Mouse (Mus musculus) embryonic facial prominence, embryonic 12.5 days (tissue): ENCODE measurements around the gene A430005L14Rik. TPM values are rescaled to one million over a fixed set of nuclear protein-coding genes. Genes with fewer than 3 reads are reported as not detected.
A peak's percentile ranks its signal among the peaks of the same experiment; 100 is the strongest.

Experiments used
- ATAC-seq: fragments of 200-750 bp; cut with Nextera tagmentation; 2 replicates; pipeline ENCODE4 v1.8.0; 2017; ENCODE audit not compliant: insufficient number of reproducible peaks, insufficient read depth, low FRiP score, low TSS enrichment
- H3K27ac ChIP-seq: fragments of 300-500 bp; sonication (generic); 2 replicates; pipeline ENCODE4 v1.5.1; 2016; ENCODE audit warnings: mild to moderate bottlenecking
- H3K27me3 ChIP-seq: fragments of 300-500 bp; sonication (generic); 2 replicates; pipeline ENCODE4 v1.6.1; 2016; ENCODE audit warnings: mild to moderate bottlenecking, moderate library complexity
- H3K36me3 ChIP-seq: fragments of 300-500 bp; sonication (generic); 2 replicates; pipeline ENCODE4 v1.6.1; 2016; ENCODE audit warnings: mild to moderate bottlenecking
- H3K4me1 ChIP-seq: fragments of 300-500 bp; sonication (generic); 2 replicates; pipeline ENCODE4 v1.6.1; 2016
- H3K4me2 ChIP-seq: fragments of 300-500 bp; sonication (generic); replicated peaks from 2 replicates; pipeline ENCODE4 v1.6.1; 2016; ENCODE audit warnings: mild to moderate bottlenecking, moderate library complexity
- H3K4me3 ChIP-seq: fragments of 300-500 bp; sonication (generic); 2 replicates; pipeline ENCODE4 v1.5.1; 2016; ENCODE audit warnings: mild to moderate bottlenecking
- H3K9ac ChIP-seq: fragments of 300-500 bp; sonication (generic); 2 replicates; pipeline ENCODE4 v1.6.1; 2016; ENCODE audit warnings: mild to moderate bottlenecking, moderate library complexity
- H3K9me3 ChIP-seq: fragments of 300-500 bp; sonication (generic); 2 replicates; pipeline ENCODE4 v1.6.1; 2016; ENCODE audit warnings: mild to moderate bottlenecking, moderate library complexity
- WGBS: fragments of 180-500 bp; shearing (Covaris S2); methylation state at CpG from one replicate; pipeline ENCODE4 v1.1.7; 2016; 5-methylcytosine and 5-hydroxymethylcytosine counted together
- polyA plus RNA-seq: library from polyadenylated mRNA; unstranded; fragments of >200 nt; fragmentation: Nextera tagmentation; extraction: Ambion mirVana; gene quantifications from 2 replicates; pipeline ENCODE4 v1.2.1, GENCODE M21; 2016

Gene A430005L14Rik
- polyA plus RNA-seq, 1 experiment from 2014 or later = 82.0 TPM

- Histone ChIP-seq H3K4me2 (no peak overlapping the region), H3K36me3 (no peaks in the 10 kb centered on the region), H3K4me1 (no peaks in the 10 kb centered on the region), H3K9ac (no peak overlapping the region), H3K9me3 (no peaks in the 10 kb centered on the region), H3K27me3 (peaks cover 5% of the 10 kb centered on the region; the same call in 1 of the 2 replicates), H3K4me3 (no peak overlapping the region), H3K27ac (no peak overlapping the region)
- ATAC-seq = no peak
- 85% methylated on average over 6 of the region's 6 CpGs for WGBS
These were observed 11.3 kb upstream of the A430005L14Rik start for GRCm38 (mm10) chr4:153945741-153946140.

GRCm38 (mm10) chr4:153950372-153950771, 6.7 kb upstream of the A430005L14Rik start:
- Histone ChIP-seq H3K27ac (no peak overlapping the region), H3K9me3 (no peaks in the 10 kb centered on the region), H3K4me3 (no peak overlapping the region), H3K9ac (no peak overlapping the region), H3K27me3 (peaks cover 5% of the 10 kb centered on the region; the same call in 1 of the 2 replicates), H3K4me2 (no peak overlapping the region), H3K4me1 (peaks cover 12% of the 10 kb centered on the region; the same call in 1 of the 2 replicates), H3K36me3 (no peaks in the 10 kb centered on the region)
- no peak for ATAC-seq
- WGBS = 80% methylated on average over 2 of the region's 2 CpGs

GRCm38 (mm10) chr4:153951150-153951549, 5.9 kb upstream of the A430005L14Rik start:
- H3K27me3 ChIP-seq = peaks cover 5% of the 10 kb centered on the region; the same call in 1 of the 2 replicates
- H3K36me3 ChIP-seq = no peaks in the 10 kb centered on the region
- no peak overlapping the region for H3K9ac ChIP-seq
- peaks cover 13% of the 10 kb centered on the region; the same call in 1 of the 2 replicates for H3K4me1 ChIP-seq
- H3K9me3 ChIP-seq = no peaks in the 10 kb centered on the region
- H3K4me2 ChIP-seq = no peak overlapping the region
- 0 out of 2 replicates have a peak overlapping the region, but pooled peaks have one; percentile 20 for H3K27ac ChIP-seq
- WGBS = 65% methylated on average over 3 of the region's 3 CpGs
- no peak for ATAC-seq
- H3K4me3 ChIP-seq = no peak overlapping the region

GRCm38 (mm10) chr4:153951692-153952091, 5.3 kb upstream of the A430005L14Rik start:
- H3K9me3 ChIP-seq = no peaks in the 10 kb centered on the region
- H3K4me2 ChIP-seq = no peak overlapping the region
- peaks cover 16% of the 10 kb centered on the region; the same call in 1 of the 2 replicates for H3K4me1 ChIP-seq
- WGBS = 25% methylated on average over 5 of the region's 5 CpGs
- H3K27me3 ChIP-seq = peaks cover 5% of the 10 kb centered on the region; the same call in 1 of the 2 replicates
- no peak overlapping the region for H3K4me3 ChIP-seq
- no peak for ATAC-seq
- H3K36me3 ChIP-seq = no peaks in the 10 kb centered on the region
- H3K27ac ChIP-seq = peak overlapping the region; percentile 56; the same call in 1 of the 2 replicates
- no peak overlapping the region for H3K9ac ChIP-seq

GRCm38 (mm10) chr4:153955651-153956050, 1.4 kb upstream of the A430005L14Rik start:
- Histone ChIP-seq H3K9ac (no peak overlapping the region), H3K27me3 (0 out of 2 replicates have a peak, but pooled peaks cover 5% of the 10 kb centered on the region), H3K9me3 (no peaks in the 10 kb centered on the region), H3K27ac (no peak overlapping the region; the same call in 1 of the 2 replicates), H3K36me3 (peaks cover 12% of the 10 kb centered on the region), H3K4me2 (no peak overlapping the region), H3K4me1 (peaks cover 23% of the 10 kb centered on the region; the same call in 1 of the 2 replicates), H3K4me3 (no peak overlapping the region)
- no peak for ATAC-seq
- 79% methylated on average over 8 of the region's 8 CpGs for WGBS

GRCm38 (mm10) chr4:153957444-153958250, 610 bp downstream of the A430005L14Rik start:
- Histone ChIP-seq H3K4me2 (peak overlapping the region; percentile 81), H3K4me3 (peak overlapping the region; percentile 84), H3K27me3 (0 out of 2 replicates have a peak, but pooled peaks cover 5% of the 10 kb centered on the region), H3K4me1 (peaks cover 11% of the 10 kb centered on the region; the same call in 1 of the 2 replicates), H3K9ac (peak overlapping the region; percentile 91), H3K27ac (peak overlapping the region; percentile 94), H3K9me3 (no peaks in the 10 kb centered on the region), H3K36me3 (peaks cover 32% of the 10 kb centered on the region)
- ATAC-seq = peak; percentile 49; the same call in 1 of the 2 replicates
- under 1% methylated on average over 37 of the region's 37 CpGs for WGBS

- Histone ChIP-seq H3K4me1 (peaks cover 7% of the 10 kb centered on the region; the same call in 1 of the 2 replicates), H3K27me3 (no peaks in the 10 kb centered on the region), H3K4me3 (no peak overlapping the region), H3K9ac (no peak overlapping the region), H3K27ac (no peak overlapping the region), H3K4me2 (no peak overlapping the region), H3K36me3 (peaks cover 75% of the 10 kb centered on the region), H3K9me3 (no peaks in the 10 kb centered on the region)
- 78% methylated on average over 7 of the region's 7 CpGs for WGBS
- ATAC-seq = no peak
These were observed 5.6 kb downstream of the A430005L14Rik start for GRCm38 (mm10) chr4:153962631-153963030.

- Histone ChIP-seq H3K4me1 (no peaks in the 10 kb centered on the region), H3K27me3 (no peaks in the 10 kb centered on the region), H3K36me3 (peaks cover 84% of the 10 kb centered on the region), H3K27ac (no peak overlapping the region), H3K4me3 (no peak overlapping the region), H3K9ac (no peak overlapping the region), H3K9me3 (no peaks in the 10 kb centered on the region), H3K4me2 (no peak overlapping the region)
- no peak for ATAC-seq
- 82% methylated on average over 5 of the region's 5 CpGs for WGBS
These were observed 9.6 kb downstream of the A430005L14Rik start for GRCm38 (mm10) chr4:153966651-153967050.

- H3K36me3 ChIP-seq = peaks cover 76% of the 10 kb centered on the region
- H3K9ac ChIP-seq = no peak overlapping the region
- 83% methylated on average over 2 of the region's 2 CpGs for WGBS
- ATAC-seq = no peak
- no peak overlapping the region for H3K4me2 ChIP-seq
- H3K9me3 ChIP-seq = no peaks in the 10 kb centered on the region
- H3K27me3 ChIP-seq = no peaks in the 10 kb centered on the region
- H3K4me3 ChIP-seq = no peak overlapping the region
- no peaks in the 10 kb centered on the region for H3K4me1 ChIP-seq
- no peak overlapping the region for H3K27ac ChIP-seq
These were observed 10.5 kb downstream of the A430005L14Rik start for GRCm38 (mm10) chr4:153967556-153967955.

GRCm38 (mm10) chr4:153968063-153968462, 11.0 kb downstream of the A430005L14Rik start:
- H3K27ac ChIP-seq = no peak overlapping the region
- no peaks in the 10 kb centered on the region for H3K27me3 ChIP-seq

GRCm38 (mm10) chr4:153974431-153975291, 17.6 kb downstream of the A430005L14Rik start, which contains the start of the genes Dffb and Cep104:
Gene Dffb (minus strand): TSS chr4:153975126.
Gene Cep104 (plus strand): TSS chr4:153975194.
- peak within 1 kb of the TSS; percentile 60 for H3K27ac ChIP-seq
- WGBS = 2% methylated on average over 68 of the region's 68 CpGs

More at GRCm38 (mm10) chr4:153968063-153968462, 11.0 kb downstream of the A430005L14Rik start:
- ATAC-seq = no peak
- H3K4me2 ChIP-seq = no peak overlapping the region
- H3K9ac ChIP-seq = no peak overlapping the region
- peaks cover 71% of the 10 kb centered on the region for H3K36me3 ChIP-seq
- H3K4me3 ChIP-seq = no peak overlapping the region
- WGBS = 72% methylated on average over 2 of the region's 2 CpGs
- H3K4me1 ChIP-seq = no peaks in the 10 kb centered on the region
- H3K9me3 ChIP-seq = no peaks in the 10 kb centered on the region

More at GRCm38 (mm10) chr4:153974431-153975291, 17.6 kb downstream of the A430005L14Rik start, which contains the start of the genes Dffb and Cep104:
- Histone ChIP-seq H3K9ac (peak within 1 kb of the TSS; percentile 89), H3K9me3 (no peaks in the 10 kb centered on the region), H3K4me3 (peak within 1 kb of the TSS; percentile 95), H3K4me2 (peak within 1 kb of the TSS; percentile 94), H3K27me3 (no peaks in the 10 kb centered on the region), H3K36me3 (peaks cover 32% of the 10 kb centered on the region), H3K4me1 (peaks cover 14% of the 10 kb centered on the region)
- peak; percentile 95 for ATAC-seq
